Mouse (Mus musculus): ENCODE measurements around the gene Tifa.

The Tifa gene

DNA sequence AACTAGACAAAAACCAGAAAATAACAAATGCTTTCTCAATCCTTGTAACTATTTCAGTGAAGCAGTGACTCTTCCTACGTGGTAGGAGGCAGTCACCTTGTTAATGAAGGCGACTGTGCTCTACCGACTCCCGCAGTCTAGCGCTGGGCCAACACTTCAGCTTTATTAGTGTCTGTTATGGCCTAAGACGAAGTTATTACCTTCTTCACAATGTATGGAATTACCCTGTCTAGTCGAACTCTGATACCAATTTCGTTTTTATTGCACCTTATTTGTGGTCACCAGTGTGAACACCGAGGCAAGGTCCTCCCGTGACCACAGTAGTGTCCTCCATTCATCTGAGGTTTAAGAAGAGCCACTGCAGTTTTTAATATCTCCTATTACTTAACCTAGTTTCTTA lies 40.6 kb downstream of the Tifa start:
- no peak for DNase-seq

- no peak for DNase-seq
These were observed 41.5 kb downstream of the Tifa start for GRCm38 (mm10) chr3:127831079-127831478.

DNA sequence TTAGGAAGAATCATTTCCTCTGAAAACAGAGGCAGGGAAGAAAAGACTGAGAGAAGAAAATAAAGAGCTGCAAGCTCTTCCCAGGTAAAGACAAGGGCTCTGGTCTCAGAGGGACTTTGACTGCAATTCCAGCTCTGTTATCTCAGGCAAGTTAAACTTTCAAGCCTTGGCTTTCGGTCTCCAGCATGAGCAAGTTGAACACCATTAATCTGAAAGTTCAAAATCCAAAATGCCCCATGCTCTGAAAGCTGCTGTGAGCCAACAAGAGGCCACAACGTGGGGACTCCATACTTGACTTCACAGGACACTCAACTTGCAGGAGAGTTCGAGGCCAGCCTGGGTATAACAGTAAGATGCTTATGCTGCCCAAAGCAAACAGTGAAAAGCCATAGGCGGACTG lies 44.4 kb downstream of the Tifa start:
- DNase-seq = no peak

DNA sequence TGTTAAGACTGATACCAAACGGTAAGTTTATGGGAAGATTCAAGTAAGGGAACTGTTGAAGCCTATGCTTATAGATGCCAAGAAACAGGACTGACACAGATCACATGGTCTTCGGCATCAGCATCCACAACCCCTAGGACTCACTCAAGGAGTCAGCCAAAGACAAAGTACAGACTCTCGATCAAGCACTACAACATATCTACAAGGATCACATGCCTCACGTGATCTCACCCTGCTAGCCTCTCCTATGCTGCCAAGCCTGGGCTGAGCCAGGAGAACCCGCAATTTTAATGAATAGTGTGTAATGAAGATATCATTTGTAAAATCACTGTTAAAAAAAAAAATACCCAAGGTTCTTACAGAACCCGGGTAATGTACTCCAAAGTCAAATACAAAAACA lies 46.0 kb downstream of the Tifa start:
- DNase-seq = no peak

DNA sequence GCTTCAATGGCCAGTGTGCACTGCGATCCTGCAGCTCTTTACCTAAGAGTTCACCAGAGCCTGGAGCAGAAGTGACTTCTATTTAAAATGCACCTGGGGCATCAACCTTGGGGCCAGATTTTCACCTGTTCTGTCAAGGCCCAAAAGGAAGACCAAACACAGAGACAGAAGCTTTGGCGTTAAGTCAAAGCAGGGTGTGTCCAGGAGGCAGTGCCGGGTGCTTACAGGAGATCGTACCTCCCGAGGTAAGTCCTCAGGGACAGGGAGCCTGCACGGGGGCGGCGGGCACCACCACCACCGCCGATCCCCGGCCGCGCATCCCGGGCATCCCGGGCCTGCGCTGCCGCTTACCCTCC lies 47.2 kb downstream of the Tifa start:
- DNase-seq = no peak

DNA sequence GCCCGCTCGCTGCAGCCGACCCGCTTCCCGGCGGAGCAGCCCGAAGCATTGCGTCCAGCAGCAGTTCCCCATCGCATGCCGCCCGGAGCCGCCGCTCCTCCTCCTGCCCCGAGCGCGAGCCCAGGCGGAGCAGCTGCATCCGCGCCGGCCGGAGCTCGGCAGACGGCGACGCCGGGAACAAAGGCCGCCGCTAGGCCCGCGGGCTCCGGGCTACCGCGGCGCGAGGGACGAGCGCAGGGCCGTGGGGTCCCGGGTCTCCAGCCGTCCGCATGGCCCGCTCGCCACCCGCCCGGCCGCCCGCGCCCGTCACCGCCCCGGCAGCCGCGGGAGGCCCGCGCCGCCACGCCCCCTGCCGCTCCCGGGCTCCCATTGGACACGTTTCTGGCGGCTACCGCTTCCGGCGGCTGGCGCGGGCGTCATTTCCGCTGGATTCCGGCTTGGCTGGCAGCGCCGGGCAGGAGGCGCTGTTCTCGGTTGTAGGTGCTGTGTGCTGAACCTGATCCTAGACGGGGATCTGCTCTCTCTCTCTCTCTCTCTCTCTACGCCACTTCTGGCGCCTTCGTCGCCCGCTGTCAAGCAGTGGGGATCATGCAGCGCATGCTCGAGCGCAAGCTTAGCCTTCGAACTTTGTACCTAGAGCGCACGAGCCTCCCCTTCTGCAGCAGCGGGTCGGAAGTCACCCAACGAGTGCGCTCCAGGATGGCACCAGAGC lies 47.7 kb downstream of the Tifa start, which contains the start of gene Ap1ar:
Gene Ap1ar (minus strand): TSS at position 370 of the 712 bp plus-strand sequence.
- peak; percentile 97 for DNase-seq

GRCm38 (mm10) chr3:127837972-127838644 lies 48.5 kb downstream of the Tifa start:
- no peak for DNase-seq

GRCm38 (mm10) chr3:127841926-127842325 lies 52.3 kb downstream of the Tifa start:
- no peak for DNase-seq

- no peak for DNase-seq
These were observed 53.8 kb downstream of the Tifa start for GRCm38 (mm10) chr3:127843324-127843940.

GRCm38 (mm10) chr3:127843941-127844327 lies 54.3 kb downstream of the Tifa start:
- DNase-seq = no peak

DNA sequence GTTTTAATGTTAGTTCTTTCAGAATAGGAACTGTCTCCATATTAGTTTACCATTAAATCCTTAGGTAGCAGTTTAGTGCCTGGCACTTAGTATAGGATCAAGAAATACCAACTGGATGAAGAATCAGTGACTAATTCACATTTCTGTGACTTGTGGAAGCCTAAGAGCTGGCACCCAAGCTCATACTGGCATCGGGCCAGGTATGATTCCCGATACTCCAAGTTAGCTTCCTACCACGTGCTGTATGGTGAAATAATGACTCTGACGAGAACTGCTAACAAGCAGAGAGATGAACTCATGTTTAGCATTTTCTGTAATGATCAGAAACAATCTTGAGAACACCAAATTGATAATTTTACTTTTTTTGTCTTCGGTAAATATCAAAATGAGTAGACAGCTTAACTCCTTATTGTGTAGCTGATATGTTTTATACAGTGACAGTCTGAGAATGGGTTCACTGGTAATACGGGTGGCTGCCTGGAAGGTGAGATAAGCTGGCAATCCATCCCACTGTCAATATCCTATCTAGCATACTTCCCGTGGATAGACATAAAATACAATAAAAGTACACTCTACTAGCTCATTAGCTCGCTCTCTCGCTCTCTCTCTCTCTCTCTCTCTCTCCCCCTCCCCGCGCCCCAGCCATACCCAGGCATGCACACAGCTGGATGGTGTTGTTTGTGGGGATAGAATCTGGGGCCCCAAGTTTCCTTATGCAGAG lies 58.6 kb downstream of the Tifa start:
- no peak for DNase-seq

DNA sequence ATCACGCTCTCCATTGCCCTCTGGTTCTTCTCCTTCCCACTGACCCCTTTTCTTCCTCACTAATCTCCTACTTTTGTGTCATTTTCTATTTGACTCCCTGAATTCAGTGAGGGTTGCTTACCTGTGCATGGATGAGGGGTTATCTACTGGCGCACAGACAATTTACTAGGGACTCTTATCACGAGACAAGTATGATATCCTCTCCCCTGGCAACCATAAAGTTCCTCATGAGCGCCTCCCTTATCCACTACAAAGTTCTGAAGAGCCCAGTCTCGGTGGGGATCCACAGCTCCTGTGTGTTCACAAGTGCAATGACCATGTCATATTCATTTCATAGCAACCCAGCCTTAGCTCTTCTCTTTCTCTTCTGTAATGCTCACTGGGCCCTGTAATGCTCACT lies 60.3 kb downstream of the Tifa start:
- no peak for DNase-seq

- DNase-seq = no peak
These were observed 61.4 kb downstream of the Tifa start for GRCm38 (mm10) chr3:127850776-127851646.

DNA sequence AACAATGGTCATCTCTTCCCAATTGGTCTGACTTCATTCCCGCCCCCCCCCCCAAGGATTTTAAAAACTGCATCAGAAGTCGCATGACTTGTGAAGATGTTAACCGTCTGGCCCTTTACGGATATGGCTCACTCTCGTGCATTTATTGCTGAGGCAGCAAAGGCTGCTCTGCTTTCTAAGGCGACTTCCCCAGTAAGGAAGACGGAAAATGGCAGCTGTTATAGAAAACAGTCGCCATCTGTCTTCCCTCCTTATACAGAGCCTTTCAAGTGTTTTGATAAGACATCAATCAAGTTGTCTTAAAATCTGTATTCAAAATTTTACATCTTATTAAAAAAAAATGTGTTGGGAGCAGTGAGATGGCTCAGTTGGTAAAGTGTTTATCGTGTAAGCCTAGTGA lies 63.1 kb downstream of the Tifa start:
- DNase-seq = no peak

- peak; percentile 78 for DNase-seq
These were observed 64.0 kb downstream of the Tifa start for GRCm38 (mm10) chr3:127853431-127854206.

- no peak for DNase-seq
These were observed 71.7 kb downstream of the Tifa start for GRCm38 (mm10) chr3:127861340-127861739.

DNA sequence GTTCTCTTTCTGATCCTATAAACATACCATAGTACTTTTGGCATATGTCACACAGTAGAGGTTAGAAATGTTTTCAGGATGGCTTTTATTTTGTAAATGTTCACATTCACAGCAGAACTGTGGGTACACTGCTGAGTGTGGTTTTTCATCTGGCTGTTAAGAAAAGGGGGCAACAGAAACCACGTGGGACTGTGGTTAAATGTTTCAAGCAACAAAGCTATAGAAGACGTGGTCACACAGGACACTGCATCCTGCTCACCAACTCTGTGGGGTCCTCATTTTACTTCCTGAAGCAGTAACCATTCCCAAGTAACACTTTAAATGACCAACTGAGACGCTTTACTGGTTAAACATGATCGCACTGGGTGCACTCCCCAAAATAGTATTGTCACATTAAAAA lies 72.9 kb downstream of the Tifa start:
- DNase-seq = peak; percentile 38

DNA sequence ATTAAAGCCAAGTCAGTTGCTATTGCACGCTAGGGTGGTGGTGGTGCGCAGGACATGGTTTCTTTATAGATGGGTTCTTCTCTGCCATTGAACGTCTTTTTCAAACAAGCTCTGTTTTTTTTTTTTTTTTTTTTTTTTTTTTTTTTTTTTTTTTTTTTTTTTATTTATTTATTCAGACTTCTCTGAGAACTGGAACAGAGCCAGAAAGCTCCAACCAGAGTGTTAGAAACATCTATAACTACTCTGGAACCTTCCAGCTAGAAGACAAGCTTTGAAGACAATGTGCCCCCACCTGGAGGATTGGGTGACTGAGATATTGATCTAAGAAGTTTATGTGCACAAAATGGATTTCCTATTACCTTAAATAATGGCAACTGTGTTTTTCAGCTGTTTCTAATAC lies 74.0 kb downstream of the Tifa start:
- no peak for DNase-seq

GRCm38 (mm10) chr3:127864242-127864641 lies 74.6 kb downstream of the Tifa start:
- DNase-seq = no peak

DNA sequence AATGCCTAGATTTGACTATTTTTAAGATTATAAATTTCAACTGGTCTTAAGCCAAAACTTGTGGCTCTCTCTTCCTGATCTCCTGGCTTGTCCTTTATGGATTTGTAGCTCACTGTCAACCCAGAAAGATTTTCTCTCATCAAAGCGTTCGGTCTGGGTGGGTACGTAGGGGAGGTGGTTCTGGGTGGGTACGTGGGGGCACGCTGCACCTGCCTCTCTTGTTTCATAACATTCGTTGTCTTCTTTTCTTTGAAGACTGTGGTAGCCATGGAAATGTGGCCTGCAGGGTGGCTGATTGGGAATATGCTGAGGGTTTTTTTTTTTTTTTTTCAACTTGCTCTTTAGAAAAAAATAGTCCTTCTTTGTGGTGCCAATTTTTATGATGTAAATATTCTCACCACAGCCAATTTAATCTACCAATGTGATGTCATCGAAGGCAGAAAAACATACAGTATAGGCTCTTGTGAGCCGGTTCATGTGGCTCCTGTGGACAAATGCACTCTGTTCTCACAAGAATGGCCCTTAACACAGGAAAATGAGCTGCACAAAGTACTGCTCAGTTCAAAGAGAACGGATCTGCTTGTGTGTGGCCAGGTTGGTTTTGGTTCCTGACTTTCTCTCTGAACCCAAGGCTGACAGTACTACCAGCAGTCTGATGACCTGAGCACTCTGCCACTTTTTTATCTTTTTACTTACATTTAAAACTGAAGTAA lies 78.6 kb downstream of the Tifa start:
- DNase-seq = peak; percentile 35

DNA sequence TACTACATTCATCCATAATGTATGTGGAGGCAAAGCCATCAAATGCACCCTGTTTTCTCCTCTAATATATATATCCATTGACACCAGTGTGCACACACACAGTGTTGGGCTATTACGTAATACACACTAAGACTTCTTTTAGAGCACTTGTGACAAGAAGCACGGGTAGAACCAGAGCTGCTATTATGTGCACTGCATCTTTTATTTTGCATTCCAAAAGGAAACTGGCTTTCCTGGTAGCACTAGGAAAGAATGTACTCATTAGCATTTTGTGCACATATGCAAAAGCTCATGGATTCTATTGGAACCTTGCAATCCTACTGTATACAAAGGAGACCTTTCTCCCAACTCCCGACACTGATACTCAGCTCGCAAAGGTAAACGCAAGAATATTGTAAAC lies 79.3 kb downstream of the Tifa start:
- DNase-seq = no peak
